Mouse (Mus musculus): ENCODE measurements around the gene Sema4g. TPM values are rescaled to one million over a fixed set of nuclear protein-coding genes. Genes with fewer than 3 reads are reported as not detected.

Sema4g gene
- total and polyA plus RNA-seq, 3 experiments = 0.15 to 0.47 TPM; not detected in 1

- Histone ChIP-seq H3K79me2 (ENCODE audit: control insufficient read depth, insufficient read depth, low read length, poor library complexity) (no peaks in the 10 kb centered on the region), H3K27me3 (ENCODE audit: control insufficient read depth in 1 of 2, insufficient read depth in 2 of 2, low read length in 2 of 2) (no peaks in the 10 kb centered on the region), H3K9ac (ENCODE audit: control insufficient read depth, low read depth, low read length, poor library complexity, severe bottlenecking) (no peak overlapping the region), H3K4me3 (ENCODE audit: control insufficient read depth in 1 of 2, insufficient read depth in 1 of 2, low read depth in 2 of 2, low read length in 2 of 2) (no peak overlapping the region), H3K4me1 (ENCODE audit: control insufficient read depth in 1 of 2, insufficient read depth in 2 of 2, low read length in 2 of 2) (peaks cover 0 to 9% of the 10 kb centered on the region in 2 experiments; a peak in 3 of 4 replicates), H3K36me3 (ENCODE audit: control insufficient read depth in 1 of 2, insufficient read depth in 2 of 2, low read length in 2 of 2) (no peaks in the 10 kb centered on the region), H3K27ac (ENCODE audit: control insufficient read depth, low read depth, low read length) (no peak overlapping the region), H3K9me3 (replicated peaks; ENCODE audit: insufficient read depth, low read length) (no peaks in the 10 kb centered on the region)
- DNase-seq (ENCODE audit: low read depth, low spot score) = no peak
- TF ChIP-seq RAD21 (IDR thresholded peaks at IDR 0.05; ENCODE audit: low read depth, low read length) (no peak), UBTF (IDR thresholded peaks at IDR 0.05; ENCODE audit: borderline replicate concordance, insufficient read depth, low read depth, low read length) (no peak), MAX (IDR thresholded peaks at IDR 0.05; ENCODE audit: low read length) (no peak), MYB (IDR thresholded peaks at IDR 0.05; ENCODE audit: low read depth, low read length) (no peak), GATA1 (IDR thresholded peaks at IDR 0.05; ENCODE audit: low read depth, low read length) (no peak), TCF12 (IDR thresholded peaks at IDR 0.05; ENCODE audit: low read depth, low read length) (no peak), MAFK (IDR thresholded peaks at IDR 0.05; ENCODE audit: borderline replicate concordance, low read depth, low read length) (no peak), EP300 (IDR thresholded peaks at IDR 0.05; ENCODE audit: low read depth in 1 of 2, low read length in 2 of 2) (no peak), KAT2A (conservative IDR thresholded peaks at IDR 0.05; ENCODE audit: low read depth, low read length) (no peak)
These were observed 8.9 kb downstream of the Sema4g start for GRCm38 (mm10) chr19:44997786-44998185.

GRCm38 (mm10) chr19:44999647-45000046 lies 10.7 kb downstream of the Sema4g start:
- H3K9ac ChIP-seq (ENCODE audit: control insufficient read depth, low read depth, low read length, poor library complexity, severe bottlenecking) = no peak overlapping the region
- H3K4me3 ChIP-seq (ENCODE audit: control insufficient read depth in 1 of 2, insufficient read depth in 1 of 2, low read depth in 2 of 2, low read length in 2 of 2) = no peak overlapping the region
- peaks cover 2 to 4% of the 10 kb centered on the region in 2 experiments for H3K36me3 ChIP-seq (ENCODE audit: control insufficient read depth in 1 of 2, insufficient read depth in 2 of 2, low read length in 2 of 2)
- no peak overlapping the region for H3K27ac ChIP-seq (ENCODE audit: control insufficient read depth, low read depth, low read length)
- DNase-seq (ENCODE audit: low read depth, low spot score) = no peak
- H3K79me2 ChIP-seq (ENCODE audit: control insufficient read depth, insufficient read depth, low read length, poor library complexity) = peaks cover 4% of the 10 kb centered on the region; the same call in 1 of the 2 replicates
- no peaks in the 10 kb centered on the region for H3K27me3 ChIP-seq (ENCODE audit: control insufficient read depth in 1 of 2, insufficient read depth in 2 of 2, low read length in 2 of 2)
- TF ChIP-seq ZC3H11A (IDR thresholded peaks at IDR 0.05; ENCODE audit: low read depth, low read length) = no peak
- no peak for TF ChIP-seq NELFE (IDR thresholded peaks at IDR 0.05; ENCODE audit: low read depth, low read length)
- no peak for TF ChIP-seq ELF1 (IDR thresholded peaks at IDR 0.05; ENCODE audit: low read depth, low read length)
- no peak for TF ChIP-seq MAX (IDR thresholded peaks at IDR 0.05; ENCODE audit: low read length)
- no peak for TF ChIP-seq TCF12 (IDR thresholded peaks at IDR 0.05; ENCODE audit: low read depth, low read length)
- no peak for TF ChIP-seq ETS1 (IDR thresholded peaks at IDR 0.05; ENCODE audit: low read depth, low read length)
- no peak for TF ChIP-seq JUND (IDR thresholded peaks at IDR 0.05; ENCODE audit: low read depth, low read length)
- TF ChIP-seq EP300 (IDR thresholded peaks at IDR 0.05; ENCODE audit: low read depth in 1 of 2, low read length in 2 of 2) = no peak
- TF ChIP-seq ZMIZ1 (IDR thresholded peaks at IDR 0.05; ENCODE audit: low read depth, low read length) = no peak
- TF ChIP-seq HCFC1 (IDR thresholded peaks at IDR 0.05; ENCODE audit: low read depth, low read length) = no peak
- TF ChIP-seq NRF1 (IDR thresholded peaks at IDR 0.05; ENCODE audit: insufficient read depth, low read depth, low read length, poor library complexity, severe bottlenecking) = no peak
- TF ChIP-seq SMC3 (IDR thresholded peaks at IDR 0.05; ENCODE audit: low read depth, low read length) = no peak
- no peak for TF ChIP-seq POLR2AphosphoS2 (IDR thresholded peaks at IDR 0.05; ENCODE audit: low read length)
- peaks cover 0 to 12% of the 10 kb centered on the region in 2 experiments; a peak in 3 of 4 replicates for H3K4me1 ChIP-seq (ENCODE audit: control insufficient read depth in 1 of 2, insufficient read depth in 2 of 2, low read length in 2 of 2)
- H3K9me3 ChIP-seq (replicated peaks; ENCODE audit: insufficient read depth, low read length) = no peaks in the 10 kb centered on the region
